In genomic region chr5:123182651-123183050, GRCm38 (mm10) we compare ENCODE assay signal across 28 mouse cellular contexts. TPM values are rescaled to one million over a fixed set of nuclear protein-coding genes. Genes with fewer than 3 reads are reported as not detected.
A peak's percentile ranks its signal among the peaks of the same experiment; 100 is the strongest.
DNase-seq lines count a peak whose midpoint lies in the region; ATAC-seq and TF ChIP-seq lines count a peak whose summit lies in the region.
"Had no signal": no experiment of that assay in that cellular context is flagged by ENCODE, and none has a peak within 500 bp of the region (broad histone marks: within the 10 kb centered on the region; RNA-seq: fewer than 3 reads in every experiment).

Hpd (minus strand) TSS chr5:123182727.

- H3K4me1 ChIP-seq in liver, embryonic 11.5 days (replicated peaks; ENCODE audit: control insufficient read depth, insufficient read depth, low read length) = no peaks in the 10 kb centered on the region
- peaks cover 6% of the 10 kb centered on the region for H3K4me1 ChIP-seq in liver, postnatal 0 days (ENCODE audit: insufficient read depth)
- H3K4me1 ChIP-seq in forebrain, postnatal 0 days (ENCODE audit: insufficient read depth) = no peaks in the 10 kb centered on the region
- H3K4me1 ChIP-seq: limb, embryonic 12.5 days; megakaryocyte, embryonic 14.5 days; neural tube, embryonic 12.5 days; stomach, embryonic 15.5 days had no signal

- ATAC-seq in liver, embryonic 11.5 days (replicated peaks; ENCODE audit: low FRiP score) = no peak
- ATAC-seq in liver, postnatal 0 days = peak; percentile 53
- ATAC-seq in forebrain, postnatal 0 days = no peak
- ATAC-seq: forebrain, embryonic 13.5 days had no signal

- no peaks in the 10 kb centered on the region; the same call in 1 of the 2 replicates for H3K27me3 ChIP-seq in liver, embryonic 11.5 days (replicated peaks; ENCODE audit: control insufficient read depth, insufficient read depth, low read length)
- H3K27me3 ChIP-seq in liver, postnatal 0 days (ENCODE audit: insufficient read depth, low read length) = no peaks in the 10 kb centered on the region
- no peaks in the 10 kb centered on the region for H3K27me3 ChIP-seq in forebrain, postnatal 0 days (ENCODE audit: insufficient read depth, low read length)
- H3K27me3 ChIP-seq: forebrain, embryonic 13.5 days; heart, embryonic 15.5 days; neural tube, embryonic 12.5 days; stomach, embryonic 15.5 days had no signal

- TF ChIP-seq EP300 in liver, postnatal 0 days (IDR thresholded peaks at IDR 0.05; ENCODE audit: low read depth) = no peak

- DNase-seq in adrenal gland, postnatal 10 days = no peak
- no peak for DNase-seq in adrenal gland, adult 18-20 months (ENCODE audit: low spot score in 2 of 2)
- DNase-seq in kidney, adult 8-10 months = peak; percentile 42 to 81
- no peak for DNase-seq in kidney, postnatal 10 days
- DNase-seq in liver, embryonic 11.5 days (ENCODE audit: low spot score) = no peak
- peak; percentile 71 for DNase-seq in liver, postnatal 0 days
- no peak for DNase-seq in forebrain, postnatal 0 days
- DNase-seq in spleen, adult 18-20 months = no peak
- DNase-seq: cerebellum, adult 8-10 months; heart, postnatal 4 days; layer of hippocampus, postnatal 36 days; lung, embryonic 14.5 days; lung, postnatal 36 days; midbrain, embryonic 14.5 days; retina, postnatal 1 day; right cerebral cortex, postnatal 25 days; thymus, postnatal 25 days had no signal

- TF ChIP-seq CTCF in liver, postnatal 0 days (IDR thresholded peaks at IDR 0.05; ENCODE audit: low read depth) = no peak
- no peak for TF ChIP-seq CTCF in forebrain, postnatal 0 days (IDR thresholded peaks at IDR 0.05; ENCODE audit: low read depth)

- no peaks in the 10 kb centered on the region for H3K36me3 ChIP-seq in liver, embryonic 11.5 days (ENCODE audit: control insufficient read depth, insufficient read depth, low read length)
- peaks cover 8% of the 10 kb centered on the region for H3K36me3 ChIP-seq in liver, postnatal 0 days (replicated peaks; ENCODE audit: insufficient read depth, low read length)
- no peaks in the 10 kb centered on the region for H3K36me3 ChIP-seq in forebrain, postnatal 0 days (ENCODE audit: insufficient read depth)
- H3K36me3 ChIP-seq: heart, embryonic 15.5 days; limb, embryonic 12.5 days; neural tube, embryonic 12.5 days; stomach, embryonic 15.5 days had no signal

- H3K9me3 ChIP-seq in liver, embryonic 11.5 days (ENCODE audit: control insufficient read depth, low read length) = no peaks in the 10 kb centered on the region
- H3K9me3 ChIP-seq in liver, postnatal 0 days (ENCODE audit: low read length) = no peaks in the 10 kb centered on the region
- no peaks in the 10 kb centered on the region for H3K9me3 ChIP-seq in forebrain, postnatal 0 days (ENCODE audit: low read length)
- H3K9me3 ChIP-seq: forebrain, embryonic 13.5 days; heart, embryonic 15.5 days; neural tube, embryonic 12.5 days; stomach, embryonic 15.5 days had no signal

- H3K27ac ChIP-seq in liver, embryonic 11.5 days (ENCODE audit: low read depth, low read length) = peak within 1 kb of the TSS; percentile 1; the same call in 1 of the 2 replicates
- H3K27ac ChIP-seq in liver, postnatal 0 days (ENCODE audit: low read depth) = peak within 1 kb of the TSS; percentile 92
- H3K27ac ChIP-seq in forebrain, postnatal 0 days (ENCODE audit: low read depth, low read length) = no peak within 1 kb of the TSS
- H3K27ac ChIP-seq: forebrain, embryonic 13.5 days; heart, embryonic 15.5 days; hindbrain, embryonic 14.5 days; limb, embryonic 12.5 days; neural tube, embryonic 12.5 days; stomach, embryonic 15.5 days had no signal

- 74% methylated on average over 10 of the region's 10 CpGs for WGBS in liver, embryonic 11.5 days
- WGBS in liver, postnatal 0 days (ENCODE audit: insufficient replicate concordance) = 67% methylated on average over 10 of the region's 10 CpGs
- WGBS in forebrain, postnatal 0 days = 87% methylated on average over 10 of the region's 10 CpGs

- no peak within 1 kb of the TSS for H3K4me2 ChIP-seq in liver, embryonic 11.5 days
- peak within 1 kb of the TSS; percentile 59 for H3K4me2 ChIP-seq in liver, postnatal 0 days (ENCODE audit: low read depth, low read length)
- no peak within 1 kb of the TSS for H3K4me2 ChIP-seq in forebrain, postnatal 0 days (ENCODE audit: low read depth)
- H3K4me2 ChIP-seq: forebrain, embryonic 13.5 days; heart, embryonic 15.5 days; hindbrain, embryonic 14.5 days; limb, embryonic 12.5 days; lung, embryonic 14.5 days; neural tube, embryonic 12.5 days; stomach, embryonic 15.5 days had no signal

- no peak within 1 kb of the TSS for H3K9ac ChIP-seq in liver, embryonic 11.5 days (ENCODE audit: low read depth, low read length)
- peak within 1 kb of the TSS; percentile 63 for H3K9ac ChIP-seq in liver, postnatal 0 days (replicated peaks)
- H3K9ac ChIP-seq in forebrain, postnatal 0 days = no peak within 1 kb of the TSS
- H3K9ac ChIP-seq: forebrain, embryonic 13.5 days; heart, embryonic 15.5 days; hindbrain, embryonic 14.5 days; limb, embryonic 12.5 days; lung, embryonic 14.5 days; neural tube, embryonic 12.5 days; stomach, embryonic 15.5 days had no signal

- no peak within 1 kb of the TSS for H3K4me3 ChIP-seq in liver, embryonic 11.5 days (ENCODE audit: low read depth, low read length)
- H3K4me3 ChIP-seq in liver, postnatal 0 days (ENCODE audit: low read depth, low read length) = peak within 1 kb of the TSS; percentile 32
- H3K4me3 ChIP-seq in forebrain, postnatal 0 days (ENCODE audit: low read depth, low read length) = no peak within 1 kb of the TSS
- H3K4me3 ChIP-seq: forebrain, embryonic 13.5 days; heart, embryonic 15.5 days; limb, embryonic 12.5 days; megakaryocyte, embryonic 14.5 days; neural tube, embryonic 12.5 days; stomach, embryonic 15.5 days had no signal

RNA-seq across cellular contexts. Expression of gene Hpd, which starts in this region (rescaled TPM):
- 100 to 1,000 TPM in 1 of 2 experiments, 10 to 100 TPM in 1; 65.8 to 142 TPM for total RNA-seq in adrenal gland, postnatal 10 days (2021)
- 1 to 10 TPM; 1.2 to 3.6 TPM for total RNA-seq in adrenal gland, adult 18-20 months (2021)
- polyA plus RNA-seq in liver, embryonic 11.5 days (2014; fragmentation: Nextera tagmentation; extraction: Ambion mirVana) = 2.5 and 3.5 TPM in 2 replicates
- 638 and 713 TPM in 2 replicates for polyA plus RNA-seq in liver, postnatal 0 days (2015; fragmentation: Nextera tagmentation; extraction: Ambion mirVana)
- total RNA-seq in forebrain, postnatal 0 days (2014; rRNA removed) = not detected in 2 replicates
- not detected in 2 replicates for polyA plus RNA-seq in forebrain, postnatal 0 days (2015; fragmentation: Nextera tagmentation; extraction: Ambion mirVana)
- total RNA-seq: heart, postnatal 4 days; layer of hippocampus, adult 8-10 months; layer of hippocampus, postnatal 36 days; left cerebral cortex, postnatal 14 days had no signal
- polyA plus RNA-seq: embryonic facial prominence, embryonic 14.5 days; forebrain, embryonic 13.5 days; frontal cortex, adult 2 months; heart, embryonic 15.5 days; hindbrain, embryonic 14.5 days; limb, embryonic 12.5 days; lung, embryonic 14.5 days; midbrain, embryonic 14.5 days; neural tube, embryonic 12.5 days had no signal

Comparison
In these comparisons a context has a peak if more than half of its experiments do, and no peak if none do; other contexts are left out.
1. RNA of gene Hpd (total RNA-seq): 65.8 to 142 TPM in adrenal gland, postnatal 10 days; 1.2 to 3.6 TPM in adrenal gland, adult 18-20 months and not detected in forebrain, postnatal 0 days; every median in the first group is over 10 times any median in the second.
2. RNA of gene Hpd (polyA plus RNA-seq): 638 to 713 TPM in liver, postnatal 0 days; 2.5 to 3.5 TPM in liver, embryonic 11.5 days and not detected in forebrain, postnatal 0 days; every median in the first group is over 100 times any median in the second.
3. DNase-seq: peak in kidney, adult 8-10 months (2 of 2) and liver, postnatal 0 days (single experiment); none in adrenal gland, postnatal 10 days (single experiment), adrenal gland, adult 18-20 months (0 of 2), kidney, postnatal 10 days (single experiment), liver, embryonic 11.5 days (single experiment), forebrain, postnatal 0 days (single experiment) and spleen, adult 18-20 months (0 of 2).